Mouse (Mus musculus) olfactory bulb, adult 2 months (tissue): ENCODE measurements around the gene Mettl2.

ENCODE experiments used
- CTCF ChIP-seq: fragments of 200-500 bp; IDR thresholded peaks from 2 replicates; pipeline ENCODE4 v1.5.1; 2012; ENCODE audit warnings: low read depth, mild to moderate bottlenecking, low read length, moderate library complexity; ENCODE audit not compliant: insufficient read depth
- POLR2A ChIP-seq: fragments of 200-500 bp; IDR thresholded peaks from 2 replicates; pipeline ENCODE4 v1.6.1; 2012; ENCODE audit warnings: mild to moderate bottlenecking, low read depth, low read length, moderate library complexity; ENCODE audit not compliant: insufficient read depth

DNA sequence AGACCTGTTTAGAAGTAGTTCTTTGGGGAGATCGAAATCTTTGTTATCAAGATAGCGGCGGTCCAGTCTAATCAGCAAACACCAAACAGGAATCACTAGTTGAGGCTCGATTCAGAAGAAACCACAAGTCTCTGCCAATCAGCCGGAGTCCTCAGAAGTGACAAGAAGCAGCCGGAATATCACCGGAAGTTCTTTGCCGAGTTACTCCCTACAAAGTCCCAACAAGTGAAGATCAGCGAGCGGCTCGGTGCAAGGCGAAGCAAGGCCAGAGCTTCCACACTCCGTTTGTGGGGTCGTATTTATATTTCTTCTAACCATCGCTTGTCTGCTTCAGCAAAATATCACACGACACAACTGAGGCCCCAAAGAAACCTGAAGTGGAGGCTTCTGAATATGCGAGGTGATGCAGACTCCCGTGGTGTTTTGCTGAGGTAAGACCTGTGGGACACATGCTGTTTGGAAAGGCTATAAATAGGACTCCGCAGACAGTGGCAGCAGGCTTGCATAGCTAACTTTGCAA is 30.6 kb downstream of the Mettl2 start:
- TF ChIP-seq POLR2A (no peak), CTCF (no peak)
